Mouse (Mus musculus) erythroblast, embryonic 14.5 days (primary cell): ENCODE data around the gene Cpn2. TPM values are rescaled to one million over a fixed set of nuclear protein-coding genes. Genes with fewer than 3 reads are reported as not detected.

Experiments used
- H3K27me3 ChIP-seq: 2 replicates; pipeline ENCODE4 v1.6.1; 2012; ENCODE audit warnings: inconsistent platforms; ENCODE audit not compliant: control insufficient read depth
- H3K36me3 ChIP-seq: 2 replicates; pipeline ENCODE4 v1.6.1; 2012; ENCODE audit warnings: mild to moderate bottlenecking, inconsistent platforms; ENCODE audit not compliant: control insufficient read depth
- H3K4me1 ChIP-seq: 2 replicates; pipeline ENCODE4 v1.6.1; 2012; ENCODE audit warnings: inconsistent platforms; ENCODE audit not compliant: control insufficient read depth
- H3K4me3 ChIP-seq: replicated peaks from 2 replicates; pipeline ENCODE3; 2012; ENCODE audit warnings: moderate library complexity, mild to moderate bottlenecking, inconsistent platforms
- H3K9me3 ChIP-seq: 2 replicates; pipeline ENCODE4 v1.6.1; 2012; ENCODE audit warnings: low read length, inconsistent platforms, mixed read lengths; ENCODE audit not compliant: control insufficient read depth
- GATA1 ChIP-seq: IDR thresholded peaks from 2 replicates; pipeline ENCODE4 v1.6.1; 2012; ENCODE audit warnings: low read length, inconsistent platforms, mixed read lengths
- TAL1 ChIP-seq: IDR thresholded peaks from 3 replicates; pipeline ENCODE4 v1.6.1; 2012; ENCODE audit warnings: low read length, inconsistent platforms, mixed read lengths
- polyA plus RNA-seq: library from polyadenylated mRNA; stranded (reverse); fragments of >175 nt; gene quantifications from 2 replicates; pipeline ENCODE4 v1.2.3, GENCODE M21; 2012

Cpn2 gene
- polyA plus RNA-seq, 1 experiment: 0.01 TPM

DNA sequence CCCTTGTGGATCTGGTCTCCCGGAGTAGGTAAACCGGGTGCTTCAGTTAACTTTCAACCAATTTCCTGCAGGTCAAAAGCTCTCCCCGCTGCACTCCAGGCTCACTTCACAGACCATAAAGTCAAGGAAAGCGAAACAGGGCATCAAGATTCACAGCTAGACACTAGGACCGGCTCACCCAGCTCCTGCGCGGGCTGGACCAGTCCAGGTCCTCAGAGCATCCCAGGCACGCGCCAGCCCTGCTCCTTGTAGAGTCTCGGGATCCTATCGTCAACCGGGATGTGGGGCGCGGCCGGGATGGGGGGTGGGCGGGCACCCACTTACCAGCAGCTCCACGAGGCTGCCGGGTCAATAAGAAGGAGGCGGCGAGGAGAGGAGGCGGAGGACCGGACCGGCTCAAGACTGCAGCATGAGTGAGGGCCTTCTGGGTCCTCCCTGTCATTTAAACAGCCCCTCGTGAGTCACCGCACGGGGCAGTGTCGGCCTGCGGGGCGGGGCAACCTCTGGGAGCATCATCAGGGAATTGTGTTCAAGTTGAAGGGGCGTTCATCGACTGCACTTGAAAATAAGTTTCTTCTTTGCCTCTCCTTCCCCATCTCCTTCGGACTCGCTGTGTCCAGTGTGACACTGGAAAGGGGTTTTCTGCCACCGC lies 15.7 kb upstream of the Cpn2 start, which contains the start of gene Lrrc15:
Gene Lrrc15, minus strand, starts transcription at position 413 of the 652 bp plus-strand sequence.
- no peak for TF ChIP-seq TAL1
- TF ChIP-seq GATA1: no peak
- no peak within 1 kb of the TSS for H3K4me3 ChIP-seq

DNA sequence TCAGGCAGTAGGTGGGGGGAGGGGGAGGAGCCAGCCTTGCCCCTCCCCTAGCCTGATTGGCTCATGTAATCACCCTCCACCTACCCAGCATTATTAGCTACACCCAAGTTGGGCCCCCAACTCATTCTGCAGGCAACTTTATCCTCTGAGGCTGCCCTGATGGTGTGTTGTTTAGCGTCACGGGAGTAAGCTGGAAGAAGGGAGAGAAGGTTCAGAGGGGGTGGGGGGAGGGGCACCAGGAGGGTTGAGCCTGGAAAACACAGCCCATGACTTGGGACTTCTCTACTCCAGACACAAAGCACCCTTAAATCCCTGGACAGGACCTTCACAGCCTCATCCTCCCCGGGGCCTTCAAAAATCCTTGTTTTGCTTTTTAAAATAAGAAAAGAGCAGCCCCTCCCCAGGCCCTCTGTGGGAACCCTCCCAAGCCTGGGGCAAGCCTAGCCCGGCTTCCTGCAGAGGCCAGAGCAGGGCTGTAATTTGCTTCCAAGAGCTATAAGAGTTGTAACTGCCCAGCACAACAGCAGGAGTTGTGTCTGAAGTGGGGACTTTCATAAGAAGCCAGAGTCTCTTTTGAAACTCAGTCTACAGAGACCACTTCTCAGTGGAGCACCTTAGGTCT lies 13.5 kb upstream of the Cpn2 start:
- no peaks in the 10 kb centered on the region for H3K4me1 ChIP-seq
- peaks cover 45% of the 10 kb centered on the region for H3K27me3 ChIP-seq
- no peak overlapping the region for H3K4me3 ChIP-seq
- no peaks in the 10 kb centered on the region for H3K9me3 ChIP-seq
- no peaks in the 10 kb centered on the region for H3K36me3 ChIP-seq
- no peak for TF ChIP-seq TAL1
- TF ChIP-seq GATA1: no peak

More for the DNA sequence above, 15.7 kb upstream of the Cpn2 start, which contains the start of gene Lrrc15:
- H3K27me3 ChIP-seq: peaks cover 47% of the 10 kb centered on the region
- H3K36me3 ChIP-seq: no peaks in the 10 kb centered on the region
- H3K9me3 ChIP-seq: no peaks in the 10 kb centered on the region
- no peaks in the 10 kb centered on the region for H3K4me1 ChIP-seq

DNA sequence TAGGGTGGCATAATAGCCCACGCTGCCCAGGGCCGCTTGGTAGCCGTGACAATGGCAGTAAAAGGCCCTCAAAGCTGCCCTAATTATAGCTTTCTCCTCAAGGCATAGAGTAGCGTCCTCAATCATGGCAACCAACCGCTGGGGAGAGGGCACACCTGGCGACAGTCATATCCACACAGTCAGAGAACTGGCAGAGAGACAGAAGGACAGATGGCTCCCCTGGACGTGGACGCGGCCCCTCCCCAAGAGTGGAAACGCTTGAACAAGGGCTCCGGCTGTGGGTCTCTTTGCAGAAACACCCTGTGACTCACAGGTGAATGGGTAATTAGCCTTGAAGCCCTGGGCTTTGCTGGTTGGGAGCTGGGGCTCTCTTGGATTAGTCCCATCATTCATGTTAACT lies 11.1 kb upstream of the Cpn2 start:
- Histone ChIP-seq H3K4me1 (no peaks in the 10 kb centered on the region), H3K27me3 (peaks cover 22% of the 10 kb centered on the region)

GRCm38 (mm10) chr16:30275558-30276340 lies 8.4 kb upstream of the Cpn2 start:
- TF ChIP-seq TAL1 (no peak), GATA1 (no peak)
- Histone ChIP-seq H3K9me3 (no peaks in the 10 kb centered on the region), H3K27me3 (no peaks in the 10 kb centered on the region), H3K36me3 (no peaks in the 10 kb centered on the region), H3K4me3 (no peak overlapping the region), H3K4me1 (no peaks in the 10 kb centered on the region)

More for the DNA sequence above, 11.1 kb upstream of the Cpn2 start:
- no peak overlapping the region for H3K4me3 ChIP-seq
- no peak for TF ChIP-seq TAL1
- no peak for TF ChIP-seq GATA1
- no peaks in the 10 kb centered on the region for H3K36me3 ChIP-seq
- H3K9me3 ChIP-seq: no peaks in the 10 kb centered on the region

- Histone ChIP-seq H3K4me1 (no peaks in the 10 kb centered on the region), H3K9me3 (no peaks in the 10 kb centered on the region), H3K36me3 (no peaks in the 10 kb centered on the region), H3K4me3 (no peak overlapping the region), H3K27me3 (no peaks in the 10 kb centered on the region)
- TF ChIP-seq TAL1 (no peak), GATA1 (no peak)
Measured at GRCm38 (mm10) chr16:30273065-30273464, 5.8 kb upstream of the Cpn2 start.

DNA sequence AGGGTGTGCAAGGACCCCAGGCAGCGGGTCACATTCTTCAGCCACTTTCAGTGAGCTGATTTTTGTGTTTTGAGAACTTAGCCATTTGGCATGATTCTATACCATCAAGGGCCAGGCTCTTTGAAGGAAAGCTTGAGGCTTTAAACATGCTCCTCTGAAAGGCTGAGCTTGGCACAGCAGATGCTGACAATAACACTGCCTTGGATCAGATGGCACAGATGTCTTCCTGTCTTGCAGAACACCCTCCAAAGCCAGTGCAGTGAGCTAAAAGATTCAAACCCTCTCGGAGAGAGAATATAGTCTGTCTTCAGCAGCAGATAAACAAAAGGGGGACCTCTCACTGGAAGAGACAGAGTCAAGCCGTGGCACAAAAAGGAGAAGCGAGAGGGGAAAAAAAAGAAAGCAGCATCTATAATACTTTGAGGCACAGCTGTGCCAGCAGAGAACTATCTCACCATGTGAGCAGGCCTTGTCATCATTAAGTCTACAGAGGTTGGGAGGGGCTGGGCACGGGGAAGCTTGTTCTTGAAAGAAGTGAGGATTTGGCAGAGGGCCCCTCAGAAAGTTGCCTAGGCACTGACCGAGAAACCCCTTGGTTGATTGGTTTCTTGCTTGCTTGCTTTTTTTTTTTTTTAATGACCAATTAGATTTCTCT lies 4.8 kb upstream of the Cpn2 start:
- H3K27me3 ChIP-seq: no peaks in the 10 kb centered on the region
- H3K4me1 ChIP-seq: no peaks in the 10 kb centered on the region
- no peak overlapping the region for H3K4me3 ChIP-seq
- TF ChIP-seq GATA1: no peak
- no peak for TF ChIP-seq TAL1
- H3K9me3 ChIP-seq: no peaks in the 10 kb centered on the region
- H3K36me3 ChIP-seq: no peaks in the 10 kb centered on the region

- no peaks in the 10 kb centered on the region for H3K9me3 ChIP-seq
- TF ChIP-seq GATA1 (no peak), TAL1 (no peak)
- no peaks in the 10 kb centered on the region for H3K36me3 ChIP-seq
- no peaks in the 10 kb centered on the region for H3K4me1 ChIP-seq
- H3K4me3 ChIP-seq: no peak overlapping the region
- H3K27me3 ChIP-seq: no peaks in the 10 kb centered on the region
Measured at GRCm38 (mm10) chr16:30271223-30271761, 4.0 kb upstream of the Cpn2 start.

DNA sequence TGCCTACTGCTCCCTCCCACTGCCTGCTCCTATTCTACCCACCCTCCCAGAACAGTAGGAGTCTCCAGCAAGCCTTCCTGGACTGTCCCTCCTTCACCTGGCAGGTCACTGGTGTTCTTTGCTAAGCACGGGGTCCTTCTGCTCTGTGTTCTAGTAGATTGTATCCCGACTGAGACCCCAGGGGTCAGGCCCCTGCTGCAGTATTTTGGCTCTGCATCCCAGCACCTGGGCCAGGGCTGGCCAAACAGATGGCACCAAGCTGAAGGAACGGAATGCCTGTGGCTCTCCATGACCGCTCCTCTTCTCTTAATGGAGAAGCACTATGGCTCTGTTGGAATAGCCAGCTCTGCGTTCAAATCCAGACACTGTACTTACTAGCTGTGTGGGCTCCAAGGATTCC lies 738 bp downstream of the Cpn2 start:
- peak overlapping the region; percentile 33 for H3K4me3 ChIP-seq
- TF ChIP-seq TAL1: no peak
- no peak for TF ChIP-seq GATA1
- H3K4me1 ChIP-seq: no peaks in the 10 kb centered on the region
- no peaks in the 10 kb centered on the region for H3K36me3 ChIP-seq
- H3K27me3 ChIP-seq: no peaks in the 10 kb centered on the region
- H3K9me3 ChIP-seq: no peaks in the 10 kb centered on the region

GRCm38 (mm10) chr16:30265611-30266010 lies 1.7 kb downstream of the Cpn2 start:
- no peaks in the 10 kb centered on the region for H3K27me3 ChIP-seq
- no peak overlapping the region for H3K4me3 ChIP-seq
- no peaks in the 10 kb centered on the region for H3K36me3 ChIP-seq
- H3K9me3 ChIP-seq: no peaks in the 10 kb centered on the region
- no peak for TF ChIP-seq GATA1
- TF ChIP-seq TAL1: no peak
- H3K4me1 ChIP-seq: no peaks in the 10 kb centered on the region
